Mouse (Mus musculus): ENCODE data around the gene Dpm1.

DNA sequence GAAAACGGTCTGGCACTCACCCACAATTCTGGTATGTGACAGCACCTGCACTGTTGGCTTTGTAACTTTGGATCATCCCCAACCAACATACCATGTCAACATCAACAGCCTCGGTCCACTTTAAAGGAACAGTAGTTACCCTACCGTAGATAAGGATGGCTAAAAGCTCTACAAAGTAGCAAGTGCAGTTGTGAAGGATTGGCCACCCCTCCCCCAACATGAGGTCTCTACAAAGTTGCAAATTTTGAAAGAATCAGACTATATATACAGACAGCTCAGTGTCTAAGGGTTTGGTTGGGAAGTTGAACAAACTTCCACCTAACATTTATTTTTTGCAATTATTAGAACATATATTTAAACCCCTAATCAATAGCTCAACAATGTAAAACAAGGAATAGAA is 22.5 kb downstream of the Dpm1 start:
- TF ChIP-seq EP300 (IDR thresholded peaks at IDR 0.05; ENCODE audit: low read depth) (no peak), CTCF (IDR thresholded peaks at IDR 0.05; ENCODE audit: low read depth) (no peak)

Measured in heart, postnatal 0 days (tissue).